Mouse (Mus musculus) gastrocnemius, adult 2 months (tissue): Measurements from ENCODE around the gene Limch1. TPM values are rescaled to one million over a fixed set of nuclear protein-coding genes. Genes with fewer than 3 reads are reported as not detected.

ENCODE experiments used
- DNase-seq: peaks from one replicate; pipeline ENCODE4 v3.0.0; 2022
- H3K27ac ChIP-seq: fragments of 200-600 bp; 2 replicates; pipeline ENCODE4 v1.8.1; 2022; ENCODE audit warnings: mild to moderate bottlenecking
- H3K4me3 ChIP-seq: fragments of 200-600 bp; 2 replicates; pipeline ENCODE4 v1.8.1; 2022; ENCODE audit warnings: mild to moderate bottlenecking, moderate library complexity
- CTCF ChIP-seq: fragments of 200-600 bp; IDR thresholded peaks from 2 replicates; pipeline ENCODE4 v1.8.1; 2022; ENCODE audit warnings: antibody characterized with exemption, mild to moderate bottlenecking, moderate library complexity
- intact Hi-C: fragments of 180-260 bp; cut with DNase I; formaldehyde crosslinking; loops from one replicate; pipeline ENCODE4 v1.15.1; 2025
- total RNA-seq, 2 experiments: library from RNA; stranded (reverse); gene quantifications; 2 replicates each; pipeline ENCODE4 v1.2.3; 2021

Limch1 gene
- total RNA-seq, 2 experiments from 2014 or later, result 106 to 139 TPM

- no peak for DNase-seq
- TF ChIP-seq CTCF, result no peak
- Histone ChIP-seq H3K4me3 (no peak overlapping the region), H3K27ac (no peak overlapping the region)
- intact Hi-C loops, result loop anchor here (5.0 kb wide), 1 partner anchor 301 kb away; no protein-coding TSS in a partner anchor
These were observed 252.7 kb downstream of the Limch1 start for GRCm38 (mm10) chr5:66998341-66998740.

GRCm38 (mm10) chr5:67002346-67002745, 256.7 kb downstream of the Limch1 start:
- TF ChIP-seq CTCF, result no peak
- Histone ChIP-seq H3K27ac (no peak overlapping the region), H3K4me3 (no peak overlapping the region)
- intact Hi-C loops, result no loop called here
- DNase-seq, result no peak

- no peak for TF ChIP-seq CTCF
- intact Hi-C loops, result no loop called here
- DNase-seq, result no peak
- no peak overlapping the region; the same call in 1 of the 2 replicates for H3K27ac ChIP-seq
- no peak overlapping the region for H3K4me3 ChIP-seq
These were observed 259.0 kb downstream of the Limch1 start for GRCm38 (mm10) chr5:67004619-67005018.

- Histone ChIP-seq H3K27ac (peak overlapping the region; percentile 79), H3K4me3 (peak overlapping the region; percentile 40)
- TF ChIP-seq CTCF, result no peak
- DNase-seq, result peak; percentile 86
- intact Hi-C loops, result loop anchor here (10.0 kb wide), 1 partner anchor 626 kb away; no protein-coding TSS in a partner anchor
These were observed 265.6 kb downstream of the Limch1 start for GRCm38 (mm10) chr5:67011043-67011870.

GRCm38 (mm10) chr5:67011985-67012384, 266.4 kb downstream of the Limch1 start:
- TF ChIP-seq CTCF, result no peak
- no peak for DNase-seq
- Histone ChIP-seq H3K4me3 (no peak overlapping the region), H3K27ac (peak overlapping the region; percentile 79)
- intact Hi-C loops, result loop anchor here (10.0 kb wide), 1 partner anchor 627 kb away; no protein-coding TSS in a partner anchor

- Histone ChIP-seq H3K4me3 (no peak overlapping the region), H3K27ac (no peak overlapping the region)
- no peak for TF ChIP-seq CTCF
- intact Hi-C loops, result loop anchor here (10.0 kb wide), 1 partner anchor 629 kb away; no protein-coding TSS in a partner anchor
- DNase-seq, result no peak
These were observed 268.3 kb downstream of the Limch1 start for GRCm38 (mm10) chr5:67013926-67014325.

GRCm38 (mm10) chr5:67016450-67016849, 270.8 kb downstream of the Limch1 start:
- peak; percentile 96 for TF ChIP-seq CTCF
- peak; percentile 79 for DNase-seq
- intact Hi-C loops, result loop anchor here (1.0 to 10.0 kb wide), 3 partner anchors 304 to 632 kb away; no protein-coding TSS in a partner anchor
- no peak overlapping the region for H3K27ac ChIP-seq
- H3K4me3 ChIP-seq, result no peak overlapping the region

- Histone ChIP-seq H3K4me3 (no peak overlapping the region), H3K27ac (peak overlapping the region; percentile 12; the same call in 1 of the 2 replicates)
- intact Hi-C loops, result no loop called here
- DNase-seq, result no peak
- no peak for TF ChIP-seq CTCF
These were observed 278.9 kb downstream of the Limch1 start for GRCm38 (mm10) chr5:67024459-67025050.

- DNase-seq, result no peak
- intact Hi-C loops, result no loop called here
- H3K27ac ChIP-seq, result 0 out of 2 replicates have a peak overlapping the region, but pooled peaks have one; percentile 12
- H3K4me3 ChIP-seq, result no peak overlapping the region
- TF ChIP-seq CTCF, result no peak
These were observed 279.5 kb downstream of the Limch1 start for GRCm38 (mm10) chr5:67025095-67025494.

GRCm38 (mm10) chr5:67025581-67025980, 280.0 kb downstream of the Limch1 start:
- TF ChIP-seq CTCF, result no peak
- intact Hi-C loops, result no loop called here
- H3K27ac ChIP-seq, result no peak overlapping the region
- H3K4me3 ChIP-seq, result no peak overlapping the region
- DNase-seq, result no peak

GRCm38 (mm10) chr5:67028786-67029185, 283.2 kb downstream of the Limch1 start:
- TF ChIP-seq CTCF, result no peak
- H3K27ac ChIP-seq, result no peak overlapping the region
- no peak overlapping the region for H3K4me3 ChIP-seq
- DNase-seq, result no peak
- intact Hi-C loops, result no loop called here

GRCm38 (mm10) chr5:67029946-67030345, 284.3 kb downstream of the Limch1 start:
- DNase-seq, result no peak
- Histone ChIP-seq H3K27ac (no peak overlapping the region), H3K4me3 (no peak overlapping the region)
- intact Hi-C loops, result no loop called here
- TF ChIP-seq CTCF, result no peak

- Histone ChIP-seq H3K4me3 (no peak overlapping the region), H3K27ac (no peak overlapping the region)
- TF ChIP-seq CTCF, result no peak
- DNase-seq, result no peak
- intact Hi-C loops, result no loop called here
These were observed 287.0 kb downstream of the Limch1 start for GRCm38 (mm10) chr5:67032601-67033000.
